Mouse (Mus musculus): ENCODE measurements at regions not wholly inside any gene's neighbourhood (a gene's known extent, or its start where the extent isn't known, plus 50 kb on each side); places are given as distances from the start of the nearest gene placed in this dataset.

DNA sequence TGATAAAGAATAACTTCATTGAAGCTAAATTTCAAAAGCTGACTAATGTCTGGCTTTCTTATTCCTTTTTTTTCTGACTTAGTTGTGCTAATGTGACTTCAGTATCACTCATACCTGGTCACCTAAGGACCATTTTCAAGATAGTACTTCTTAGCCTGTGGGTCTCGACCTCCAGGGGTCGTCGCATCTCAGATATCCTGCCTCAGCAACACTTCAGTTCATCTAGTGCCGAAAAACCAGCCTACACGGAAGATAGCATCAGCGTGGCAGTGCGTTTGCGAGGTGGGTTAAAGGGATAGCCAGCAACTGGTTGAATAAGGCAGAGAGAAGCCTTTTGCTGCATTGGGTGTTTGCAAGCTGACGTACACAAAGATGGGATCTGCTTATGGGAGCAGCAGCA is 62.9 kb upstream of the Tsc22d1 start:
- 71% methylated on average over 9 of the region's 9 CpGs for WGBS
- Histone ChIP-seq H3K36me3 (ENCODE audit: control insufficient read depth, insufficient read depth, low read length) (no peaks in the 10 kb centered on the region), H3K4me3 (ENCODE audit: extremely low read depth, insufficient read depth, insufficient read length) (no peak overlapping the region), H3K27me3 (ENCODE audit: control insufficient read depth, insufficient read depth, low read length) (no peaks in the 10 kb centered on the region), H3K27ac (ENCODE audit: insufficient read depth, low read length) (no peak overlapping the region), H3K4me1 (ENCODE audit: control insufficient read depth, insufficient read depth, insufficient read length) (no peaks in the 10 kb centered on the region)
- no peak for TF ChIP-seq POLR2A (IDR thresholded peaks at IDR 0.05; ENCODE audit: low read depth, low read length)
- TF ChIP-seq CTCF (IDR thresholded peaks at IDR 0.05; ENCODE audit: extremely low read depth, insufficient read depth, insufficient read length, insufficient replicate concordance), result no peak
- DNase-seq (ENCODE audit: low read depth in 1 of 2, low spot score in 2 of 2), result no peak

DNA sequence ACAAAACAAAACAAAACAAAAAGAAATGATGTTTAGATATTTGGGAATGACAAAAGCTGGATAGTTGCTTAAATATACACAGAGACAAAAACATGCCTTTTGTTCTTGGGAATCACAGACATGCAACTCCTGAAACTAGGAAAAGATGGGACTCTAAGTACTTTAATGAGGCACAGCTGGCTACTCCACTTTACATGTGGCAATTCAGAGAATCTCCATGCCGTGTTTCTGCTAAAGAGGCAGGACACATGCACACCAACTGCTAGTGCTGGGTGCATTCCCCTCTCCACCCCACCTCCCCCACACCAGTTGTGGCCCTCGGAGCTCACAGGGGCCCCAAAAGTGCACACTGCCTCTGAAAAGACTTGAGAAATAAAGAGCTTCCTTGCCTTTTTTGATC is 58.6 kb upstream of the Tsc22d1 start:
- Histone ChIP-seq H3K36me3 (ENCODE audit: control insufficient read depth, insufficient read depth, low read length) (no peaks in the 10 kb centered on the region), H3K27me3 (ENCODE audit: control insufficient read depth, insufficient read depth, low read length) (no peaks in the 10 kb centered on the region), H3K4me3 (ENCODE audit: extremely low read depth, insufficient read depth, insufficient read length) (no peak overlapping the region), H3K4me1 (ENCODE audit: control insufficient read depth, insufficient read depth, insufficient read length) (no peaks in the 10 kb centered on the region), H3K27ac (ENCODE audit: insufficient read depth, low read length) (no peak overlapping the region)
- WGBS, result 72% methylated on average over 2 of the region's 2 CpGs
- TF ChIP-seq POLR2A (IDR thresholded peaks at IDR 0.05; ENCODE audit: low read depth, low read length) (no peak), CTCF (IDR thresholded peaks at IDR 0.05; ENCODE audit: extremely low read depth, insufficient read depth, insufficient read length, insufficient replicate concordance) (no peak)
- no peak for DNase-seq (ENCODE audit: low read depth in 1 of 2, low spot score in 2 of 2)

DNA sequence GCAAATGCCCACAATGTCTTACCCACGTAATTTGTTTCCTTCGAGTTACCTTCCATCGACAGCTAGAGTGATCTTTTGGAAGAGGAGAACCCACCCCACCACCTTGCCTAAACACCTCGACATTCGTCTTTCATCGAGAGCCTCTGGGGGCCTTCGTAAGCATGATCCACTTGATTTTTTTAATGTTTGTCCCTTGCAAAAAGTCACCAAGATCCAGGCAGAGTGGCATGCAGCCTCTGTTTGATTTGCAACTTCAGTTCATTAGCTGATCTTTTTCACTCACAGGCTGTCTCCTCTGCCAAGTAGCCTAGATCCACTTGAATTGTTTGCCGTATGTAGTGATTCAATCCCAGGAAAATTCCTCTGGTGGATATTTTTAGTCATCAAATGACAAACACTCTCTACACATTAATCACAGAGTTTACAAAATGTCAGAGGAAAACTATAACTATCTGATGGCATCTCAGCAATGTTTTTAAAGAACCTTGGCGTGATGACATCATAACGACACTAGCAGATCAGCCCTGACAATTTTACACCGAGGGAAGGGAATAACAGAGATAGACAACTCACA is 54.8 kb upstream of the Tsc22d1 start:
- no peaks in the 10 kb centered on the region for H3K4me1 ChIP-seq (ENCODE audit: control insufficient read depth, insufficient read depth, insufficient read length)
- H3K27ac ChIP-seq (ENCODE audit: insufficient read depth, low read length), result no peak overlapping the region
- TF ChIP-seq POLR2A (IDR thresholded peaks at IDR 0.05; ENCODE audit: low read depth, low read length) (no peak), CTCF (IDR thresholded peaks at IDR 0.05; ENCODE audit: extremely low read depth, insufficient read depth, insufficient read length, insufficient replicate concordance) (no peak)
- 91% methylated on average over 11 of the region's 11 CpGs for WGBS
- no peak for DNase-seq (ENCODE audit: low read depth in 1 of 2, low spot score in 2 of 2)
- H3K27me3 ChIP-seq (ENCODE audit: control insufficient read depth, insufficient read depth, low read length), result no peaks in the 10 kb centered on the region
- H3K4me3 ChIP-seq (ENCODE audit: extremely low read depth, insufficient read depth, insufficient read length), result no peak overlapping the region
- H3K36me3 ChIP-seq (ENCODE audit: control insufficient read depth, insufficient read depth, low read length), result no peaks in the 10 kb centered on the region

DNA sequence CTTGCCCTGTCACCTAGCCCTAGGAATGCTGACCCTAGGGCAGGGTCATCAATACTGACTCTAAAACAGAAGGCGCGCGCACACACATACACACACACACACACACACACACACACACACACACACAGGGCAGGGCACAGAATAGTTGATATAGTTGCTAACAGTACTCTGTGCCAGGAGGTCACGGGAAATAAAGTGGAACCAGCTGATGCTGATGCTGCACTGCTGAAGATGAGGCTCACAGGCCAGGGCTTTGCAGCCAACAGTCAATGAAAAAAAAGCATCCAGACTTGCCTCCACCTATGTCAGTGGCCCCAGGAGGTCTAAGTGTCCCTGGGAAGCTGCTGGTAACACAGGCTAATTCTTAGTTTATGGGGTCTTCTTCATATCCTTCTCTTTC is 50.7 kb upstream of the Tsc22d1 start:
- Histone ChIP-seq H3K27me3 (ENCODE audit: control insufficient read depth, insufficient read depth, low read length) (no peaks in the 10 kb centered on the region), H3K27ac (ENCODE audit: insufficient read depth, low read length) (no peak overlapping the region), H3K4me1 (ENCODE audit: control insufficient read depth, insufficient read depth, insufficient read length) (no peaks in the 10 kb centered on the region), H3K36me3 (ENCODE audit: control insufficient read depth, insufficient read depth, low read length) (no peaks in the 10 kb centered on the region), H3K4me3 (ENCODE audit: extremely low read depth, insufficient read depth, insufficient read length) (no peak overlapping the region)
- no peak for DNase-seq (ENCODE audit: low read depth in 1 of 2, low spot score in 2 of 2)
- WGBS, result 93% methylated on average over 4 of the region's 4 CpGs
- TF ChIP-seq CTCF (IDR thresholded peaks at IDR 0.05; ENCODE audit: extremely low read depth, insufficient read depth, insufficient read length, insufficient replicate concordance) (no peak), POLR2A (IDR thresholded peaks at IDR 0.05; ENCODE audit: low read depth, low read length) (no peak)
